Mouse (Mus musculus) bone marrow, adult 2 months (tissue): ENCODE results near the gene Nr2c1.

Experiments
- CTCF ChIP-seq: fragments of 200-500 bp; IDR thresholded peaks from 2 replicates; pipeline ENCODE4 v1.5.1; 2011; ENCODE audit warnings: low read length, control low read depth; ENCODE audit not compliant: control insufficient read depth, insufficient read depth
- POLR2A ChIP-seq: fragments of 200-500 bp; IDR thresholded peaks from 2 replicates; pipeline ENCODE4 v1.6.1; 2011; ENCODE audit warnings: low read depth, mild to moderate bottlenecking, control low read depth, low read length, borderline replicate concordance; ENCODE audit not compliant: control insufficient read depth

- TF ChIP-seq CTCF (no peak), POLR2A (no peak)
Measured at GRCm38 (mm10) chr10:94129680-94130119, 18.1 kb upstream of the Nr2c1 start.
